Mouse (Mus musculus) activated CD4-positive, CD25-positive, alpha-beta regulatory T cell (primary cell): ENCODE measurements around the gene Cby1. TPM values are rescaled to one million over a fixed set of nuclear protein-coding genes. Genes with fewer than 3 reads are reported as not detected.

Experiments used
- polyA plus RNA-seq, 2 experiments: library from polyadenylated mRNA; unstranded; fragments of 100-300 nt; shearing (Covaris generic); gene quantifications; one replicate each; pipeline ENCODE4 v1.2.1; 2017

Gene Cby1
- polyA plus RNA-seq = 10 to 100 TPM; 12.4 to 12.5 TPM

GRCm38 (mm10) chr15:79658531-79659375 lies at the start of gene Cby1, which contains the start of gene Fam227a:
Gene Cby1 (plus strand): TSS chr15:79659199.
Gene Fam227a (minus strand): TSS chr15:79658956.

GRCm38 (mm10) chr15:79670249-79670971 lies 11.4 kb downstream of the Cby1 start, which contains the start of gene Tomm22:
Gene Tomm22 (plus strand): TSS chr15:79670861.

GRCm38 (mm10) chr15:79687646-79688267 lies 28.8 kb downstream of the Cby1 start, which contains the start of gene Josd1:
Gene Josd1 (minus strand): TSS chr15:79687919.

GRCm38 (mm10) chr15:79690426-79691022 lies 31.5 kb downstream of the Cby1 start, which contains the start of gene Gtpbp1:
Gene Gtpbp1 (plus strand): TSS chr15:79690845.

Other genes with a start within 250 kb of the Cby1 start
- 10 to 100 TPM; 30.0 to 31.2 TPM for gene Csnk1e, start 203.6 kb upstream of the Cby1 start, polyA plus RNA-seq
- not detected for gene Kcnj4, start 154.0 kb upstream of the Cby1 start, polyA plus RNA-seq
- under 1 TPM in 1 of 2 experiments, not detected in 1; 0.57 TPM for gene Kdelr3, start 142.8 kb upstream of the Cby1 start, polyA plus RNA-seq
- gene Ddx17, start 112.5 kb upstream of the Cby1 start, polyA plus RNA-seq = 10 to 100 TPM; 31.1 to 53.5 TPM
- under 1 TPM; 0.22 to 0.47 TPM for gene Dmc1, start 54.1 kb upstream of the Cby1 start, polyA plus RNA-seq
- under 1 TPM; 0.06 to 0.53 TPM for gene Fam227a, start 243 bp upstream of the Cby1 start, polyA plus RNA-seq
- 100 to 1,000 TPM; 225 to 260 TPM for gene Tomm22, start 11.7 kb downstream of the Cby1 start, polyA plus RNA-seq
- 10 to 100 TPM; 18.0 to 24.0 TPM for gene Josd1, start 28.7 kb downstream of the Cby1 start, polyA plus RNA-seq
- gene Gtpbp1, start 31.6 kb downstream of the Cby1 start, polyA plus RNA-seq = 10 to 100 TPM; 78.3 to 90.4 TPM
- gene Sun2, start 83.3 kb downstream of the Cby1 start, polyA plus RNA-seq = 10 to 100 TPM; 64.0 to 69.2 TPM
- 1 to 10 TPM; 8.6 to 9.9 TPM for gene Dnal4, start 118.7 kb downstream of the Cby1 start, polyA plus RNA-seq
- gene Nptxr, start 145.6 kb downstream of the Cby1 start, polyA plus RNA-seq = under 1 TPM; 0.12 to 0.29 TPM
- gene Npcd, start 175.0 kb downstream of the Cby1 start, polyA plus RNA-seq = not detected
- gene Cbx6, start 175.5 kb downstream of the Cby1 start, polyA plus RNA-seq = 10 to 100 TPM; 19.6 to 32.8 TPM
- gene Apobec3, start 232.5 kb downstream of the Cby1 start, polyA plus RNA-seq = 100 to 1,000 TPM; 406 to 436 TPM